Mouse (Mus musculus): ENCODE data around the gene Gm11034. TPM values are rescaled to one million over a fixed set of nuclear protein-coding genes. Genes with fewer than 3 reads are reported as not detected.
A peak's percentile ranks its signal among the peaks of the same experiment; 100 is the strongest.

Gene Gm11034
- total RNA-seq, 2 experiments from 2014 or later, result not detected

DNA sequence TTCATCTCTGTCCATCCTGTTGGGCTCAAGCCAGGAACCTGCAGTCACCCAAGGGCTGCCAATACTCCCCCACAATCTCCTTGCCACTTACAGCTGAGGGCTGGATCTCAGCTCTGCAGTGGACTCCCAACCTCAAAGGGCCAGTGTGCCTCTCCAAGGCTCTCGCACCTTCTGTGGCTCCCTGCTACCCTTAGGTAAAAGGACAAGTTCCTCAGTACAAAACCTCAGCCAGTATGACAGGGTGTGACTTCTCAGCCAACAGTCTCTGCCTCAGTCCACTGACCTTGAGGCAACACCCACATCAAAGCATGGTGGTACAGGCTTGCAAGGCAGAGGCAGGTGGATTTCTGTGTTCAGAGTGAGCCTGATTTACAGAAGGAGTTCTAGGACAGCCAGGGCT, 1.6 kb downstream of the Gm11034 start:
- DNase-seq (ENCODE audit: low spot score in 2 of 2), result no peak

DNA sequence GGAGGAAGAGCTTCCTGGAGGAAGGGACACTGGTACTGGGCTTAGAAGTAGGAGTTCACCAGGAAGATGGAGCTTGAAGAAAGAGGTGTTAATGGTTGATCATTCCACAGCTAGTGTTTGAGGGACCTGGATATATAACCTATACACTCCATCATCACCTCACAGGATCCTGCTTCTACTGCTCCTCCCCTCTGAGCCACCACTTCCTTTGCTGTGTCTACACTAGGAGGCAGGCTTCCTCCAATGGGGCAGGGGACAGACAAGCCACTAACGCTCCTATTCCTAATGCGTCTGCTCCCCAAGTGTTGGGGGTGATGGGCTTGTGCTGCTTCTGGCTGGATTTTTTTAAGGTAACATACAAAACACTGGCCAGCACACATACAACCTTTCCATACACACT, 2.7 kb downstream of the Gm11034 start:
- DNase-seq (ENCODE audit: low spot score in 2 of 2), result no peak

DNA sequence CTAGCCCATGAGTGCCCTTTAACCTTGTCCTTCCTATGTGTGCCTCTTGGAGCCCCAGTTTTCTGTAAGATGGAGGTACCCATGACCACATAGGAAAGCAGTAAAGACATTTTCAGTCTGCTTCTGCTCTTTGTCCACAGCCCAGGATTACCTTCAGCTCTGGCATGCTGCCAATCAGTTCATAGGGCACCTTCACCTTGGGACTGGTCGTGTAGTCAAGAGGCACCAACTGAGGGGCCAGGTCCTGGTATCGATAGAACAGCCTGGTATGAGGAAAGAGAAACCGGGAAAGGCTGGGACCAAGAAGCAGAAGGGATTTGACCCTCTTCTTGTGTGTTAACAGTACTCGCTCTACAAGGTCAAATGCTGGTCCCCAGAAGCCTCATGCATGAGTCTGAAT, 3.2 kb downstream of the Gm11034 start:
- DNase-seq (ENCODE audit: low spot score in 2 of 2), result no peak

DNA sequence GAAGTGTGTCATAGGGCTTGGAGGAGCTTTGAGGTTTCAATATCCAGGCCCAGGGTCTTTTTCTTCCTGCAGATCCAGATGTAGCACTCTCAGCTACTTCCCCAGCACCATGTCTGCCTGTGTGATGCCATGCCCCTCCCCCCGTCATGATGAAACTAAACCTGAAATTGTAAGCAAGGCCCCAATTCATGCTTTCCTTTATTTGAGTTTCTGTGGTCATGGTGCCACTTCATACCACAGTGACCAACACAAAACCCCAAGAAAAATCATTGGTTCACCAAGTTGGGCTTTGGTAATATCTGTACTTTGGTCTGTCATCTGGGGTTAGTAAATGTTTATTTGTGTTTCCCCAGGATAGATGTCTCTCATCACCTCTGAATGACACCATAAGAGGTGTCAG, 4.9 kb downstream of the Gm11034 start:
- DNase-seq (ENCODE audit: low spot score in 2 of 2), result no peak

DNA sequence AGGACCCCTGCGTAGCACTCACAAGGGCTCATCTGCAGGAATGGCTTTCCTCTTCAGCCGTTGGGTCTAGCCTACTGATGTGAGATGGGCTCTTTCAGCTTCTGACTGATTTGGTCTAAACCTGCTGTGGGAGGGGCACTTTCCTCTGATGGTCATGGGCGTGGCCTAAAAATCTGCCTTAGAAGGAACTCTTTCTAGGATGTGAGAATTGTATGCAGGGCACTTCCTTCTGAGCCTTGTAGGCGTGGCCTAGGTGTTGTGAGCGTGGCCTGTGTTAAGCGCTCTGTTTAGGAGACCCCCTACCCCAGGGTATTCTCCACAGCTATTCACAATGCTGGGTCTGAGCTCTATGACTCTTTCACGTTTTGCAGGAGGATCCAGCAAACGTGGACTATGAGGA, 15.4 kb downstream of the Gm11034 start:
- no peak for DNase-seq (ENCODE audit: low spot score in 2 of 2)

DNA sequence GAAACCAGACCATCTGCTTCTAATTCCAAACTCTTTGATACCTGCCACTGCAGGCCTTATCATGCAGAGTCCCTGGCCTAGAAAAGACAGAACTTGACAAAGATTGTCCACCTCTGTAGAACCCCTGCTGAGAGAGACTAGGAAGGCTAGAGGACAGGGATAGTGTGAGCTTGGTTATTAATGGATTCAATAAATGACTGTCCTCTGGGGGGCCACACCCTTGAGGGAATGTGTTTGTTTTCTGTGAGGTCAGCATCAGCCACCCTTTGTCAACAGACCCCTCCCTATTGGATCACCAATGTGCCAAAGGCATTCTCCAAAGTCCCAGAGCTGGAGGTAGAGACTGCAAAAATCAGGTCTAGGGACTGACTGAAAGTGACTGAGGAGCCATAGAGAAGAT, 21.4 kb downstream of the Gm11034 start:
- no peak for DNase-seq (ENCODE audit: low spot score in 2 of 2)

DNA sequence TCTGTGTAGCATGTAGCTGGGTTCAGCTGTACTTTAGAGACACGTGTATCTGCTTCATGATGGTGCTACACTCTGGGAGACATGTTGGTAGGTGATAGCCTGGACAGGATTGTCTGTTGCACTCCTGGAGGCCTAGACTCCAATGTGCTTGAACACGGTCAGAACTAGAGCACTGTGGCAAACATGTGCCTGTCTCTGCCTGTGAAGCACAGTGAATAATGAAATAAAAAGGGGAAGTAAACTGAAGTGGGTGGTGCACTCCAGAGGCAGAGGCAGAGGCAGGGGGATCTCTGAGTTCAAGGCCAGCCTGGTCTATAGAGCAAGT, 23.3 kb downstream of the Gm11034 start:
- no peak for DNase-seq (ENCODE audit: low spot score in 2 of 2)

DNA sequence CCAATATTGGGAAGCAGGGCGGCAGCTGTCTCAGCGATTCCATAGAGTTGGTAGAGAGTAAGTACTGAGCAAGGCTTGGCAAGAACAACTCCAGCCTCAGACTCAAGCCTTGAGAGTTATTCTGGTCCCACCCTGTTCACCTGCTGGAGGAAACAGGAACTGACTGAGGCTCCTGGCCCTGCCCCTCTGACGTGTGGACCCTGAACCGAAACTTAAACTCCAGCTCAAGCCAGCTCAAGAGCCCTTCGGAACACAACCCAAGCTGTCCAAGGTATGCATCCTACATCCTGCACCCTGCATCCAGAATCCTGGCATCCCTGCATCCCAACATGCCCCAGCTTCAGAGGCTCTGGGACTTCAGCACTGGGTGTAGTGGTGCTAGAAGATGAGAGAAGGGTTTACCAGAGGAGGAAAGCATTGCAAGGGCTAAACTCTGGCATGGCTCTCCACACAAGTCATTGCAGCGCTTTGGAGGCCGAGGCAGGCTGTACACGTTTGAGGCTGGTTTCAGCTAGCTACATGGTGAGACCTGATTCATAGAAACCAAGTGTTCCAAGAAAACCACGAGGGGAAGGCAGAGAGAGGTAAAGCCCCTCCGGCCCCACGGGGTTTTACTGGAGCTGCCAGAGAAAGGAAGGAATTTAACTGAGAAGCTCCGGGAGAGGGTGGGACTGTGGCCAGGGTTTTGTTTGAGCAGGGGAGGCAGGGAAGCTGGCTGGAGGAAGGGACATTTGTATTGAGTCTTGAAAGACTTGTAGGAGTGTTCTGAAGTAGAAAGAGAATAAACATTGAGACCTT, 23.8 kb downstream of the Gm11034 start, which contains the start of gene Hsh2d:
Gene Hsh2d, plus strand, starts transcription at position 222 of the 798 bp plus-strand sequence.
- DNase-seq (ENCODE audit: low spot score in 2 of 2), result no peak

DNA sequence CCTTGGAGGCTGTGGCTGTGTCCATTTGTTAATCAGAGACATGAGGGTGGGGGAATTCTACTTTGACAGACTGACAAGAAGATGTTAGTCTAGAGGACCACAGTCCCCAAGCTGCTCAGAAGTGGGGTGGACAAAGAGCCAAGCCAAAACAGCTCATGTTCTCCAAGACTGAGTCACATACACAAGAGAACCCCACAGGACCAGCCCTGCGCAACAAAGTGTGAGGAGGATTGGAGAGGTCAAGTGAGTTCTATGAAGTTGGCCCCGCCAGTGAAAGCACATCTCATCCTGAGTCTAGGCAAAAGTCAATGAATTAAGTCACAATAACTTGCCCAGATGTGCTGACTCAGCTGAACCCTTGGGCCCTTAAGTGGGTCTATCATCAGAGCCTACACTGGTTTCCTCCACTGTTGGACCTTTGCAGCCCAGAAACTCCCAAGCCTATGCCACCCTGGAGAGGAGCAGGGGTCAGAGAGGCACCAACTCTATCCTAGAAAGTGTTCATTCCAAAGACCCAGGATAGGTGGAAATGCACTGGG, 25.6 kb downstream of the Gm11034 start:
- no peak for DNase-seq (ENCODE audit: low spot score in 2 of 2)

DNA sequence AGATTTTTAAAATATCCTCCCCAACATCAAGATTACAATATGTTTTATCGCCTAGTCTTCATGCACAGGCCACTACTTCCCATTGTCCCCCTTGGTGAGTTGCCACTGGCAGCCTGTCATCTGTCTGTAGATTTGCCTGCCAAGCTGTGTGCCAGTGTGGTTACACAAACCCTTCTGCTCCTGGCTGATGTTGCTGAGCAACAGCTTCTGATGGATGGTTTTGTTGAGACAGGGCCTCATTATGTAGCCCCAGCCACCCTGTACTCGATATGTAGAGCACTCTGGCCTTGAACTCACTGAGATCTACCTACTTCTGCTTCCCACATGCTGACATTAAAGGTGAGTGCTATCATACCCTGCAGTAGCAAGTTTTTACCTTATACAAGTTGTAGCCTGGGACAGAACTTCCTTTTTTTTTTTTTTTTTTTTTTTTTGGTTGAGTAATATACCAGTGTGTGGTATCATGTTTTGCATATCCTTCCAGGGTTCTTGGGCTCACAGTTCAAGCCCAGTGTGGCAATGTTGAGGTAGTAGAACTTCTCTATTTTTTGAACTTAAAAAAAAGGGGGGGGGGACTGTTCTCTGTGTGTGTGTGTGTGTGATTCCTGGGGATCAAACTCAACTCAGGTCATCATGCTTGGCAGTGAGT, 29.8 kb downstream of the Gm11034 start:
- peak; percentile 41 to 65 for DNase-seq (ENCODE audit: low spot score in 2 of 2)

DNA sequence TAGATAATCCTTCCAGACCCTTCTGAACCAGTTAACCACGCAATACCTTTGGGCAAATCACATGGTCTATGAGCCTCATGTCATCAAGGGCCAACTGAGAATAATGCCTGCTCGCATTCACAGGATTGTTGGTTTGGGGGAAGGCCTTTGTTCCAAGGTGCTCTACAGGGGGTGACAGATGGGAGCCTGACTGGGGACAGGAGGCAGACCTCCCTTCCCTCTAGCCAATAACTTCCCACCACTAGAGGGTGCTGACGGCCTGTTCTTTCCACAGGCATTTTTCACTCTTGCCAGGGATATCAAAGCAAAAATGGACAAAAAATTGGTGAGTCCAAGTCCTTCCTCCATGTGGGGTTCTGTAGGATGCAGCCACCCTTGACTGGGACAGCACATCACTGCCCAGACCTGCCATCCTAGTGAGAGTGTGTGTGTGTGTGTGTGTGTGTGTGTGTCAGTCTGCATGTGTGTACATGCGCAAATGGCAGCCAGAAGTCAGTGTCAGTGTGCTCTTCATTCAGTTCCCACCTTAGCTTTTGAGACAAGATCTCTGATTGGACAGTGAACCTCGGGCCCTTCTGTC, 36.0 kb downstream of the Gm11034 start:
- peak; percentile 83 to 85 for DNase-seq (ENCODE audit: low spot score in 2 of 2)

DNA sequence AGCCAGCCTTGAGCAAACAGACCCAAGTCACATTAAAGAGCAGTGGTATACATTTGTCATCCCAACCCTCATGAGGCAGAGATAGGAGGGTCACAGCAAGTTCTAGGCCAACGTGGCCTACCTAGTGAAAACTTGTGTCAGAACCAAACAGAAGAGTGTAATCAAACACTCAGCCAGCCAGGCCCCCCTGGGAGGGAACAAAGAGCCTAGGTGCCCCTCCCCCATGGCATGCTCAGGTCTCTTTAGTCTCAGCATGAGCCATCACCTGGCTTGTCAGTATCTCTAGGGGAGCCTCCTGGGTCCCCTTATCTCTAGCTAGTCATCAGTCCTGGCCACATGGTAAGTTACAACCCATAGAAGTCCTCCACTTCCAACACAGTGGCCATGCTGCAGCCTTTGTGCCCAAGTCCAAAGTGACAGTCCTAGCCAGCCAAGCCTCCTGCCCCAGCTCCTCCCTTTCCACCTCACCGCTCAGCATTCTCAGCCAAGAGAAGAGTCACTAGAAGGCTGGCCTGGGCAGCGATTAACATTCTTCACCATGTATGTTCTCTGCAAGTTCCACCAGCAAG, 43.7 kb downstream of the Gm11034 start:
- DNase-seq (ENCODE audit: low spot score in 2 of 2), result no peak

DNA sequence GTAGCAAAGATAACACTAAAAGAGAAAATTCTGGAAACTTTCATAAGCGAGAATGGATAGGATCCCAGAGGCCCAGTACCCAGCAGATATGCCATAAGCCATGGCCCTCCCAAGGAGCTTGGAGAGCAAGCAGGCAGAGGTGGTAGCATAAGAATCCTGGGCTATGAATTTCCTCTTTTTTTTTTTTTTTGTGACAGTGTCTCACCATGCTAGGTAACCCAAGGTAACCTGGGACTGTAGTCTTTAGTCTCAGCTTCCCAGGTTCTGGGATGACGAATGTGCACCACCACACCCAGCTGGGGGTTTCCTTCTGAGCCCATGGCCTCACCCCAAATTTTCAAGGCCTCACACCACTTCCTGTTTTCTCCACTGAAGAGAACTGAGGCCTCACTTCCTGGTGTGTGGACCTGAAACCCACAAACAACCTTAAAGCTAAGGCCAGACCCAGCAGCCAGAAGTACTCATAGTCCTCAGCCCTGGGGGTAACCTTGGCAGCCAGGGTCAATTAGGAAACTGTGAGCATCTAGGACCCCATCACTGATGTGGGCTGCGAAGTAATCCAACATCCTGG, 44.3 kb downstream of the Gm11034 start:
- DNase-seq (ENCODE audit: low spot score in 2 of 2), result no peak

Other genes starting within 250 kb of the Gm11034 start
- not detected for gene Cyp4f18, start 204.0 kb downstream of the Gm11034 start, total RNA-seq (2021)
- not detected for gene Olfr372, start 172.4 kb downstream of the Gm11034 start, total RNA-seq (2021)
- not detected for gene Olfr373, start 130.5 kb downstream of the Gm11034 start, total RNA-seq (2021)
- not detected for gene Olfr374, start 106.6 kb downstream of the Gm11034 start, total RNA-seq (2021)
- gene Tpm4, start 78.7 kb downstream of the Gm11034 start, total RNA-seq (2021), result 10 to 100 TPM; 38.0 to 42.4 TPM
- 10 to 100 TPM; 37.8 to 43.1 TPM for gene Rab8a, start 52.4 kb downstream of the Gm11034 start, total RNA-seq (2021)
- gene Hsh2d, start 24.0 kb downstream of the Gm11034 start, total RNA-seq (2021), result not detected
- not detected for gene Cib3, start 799 bp downstream of the Gm11034 start, total RNA-seq (2021)
- 10 to 100 TPM; 52.2 to 56.5 TPM for gene Fam32a, start 6.1 kb upstream of the Gm11034 start, total RNA-seq (2021)
- 100 to 1,000 TPM in 1 of 2 experiments, 10 to 100 TPM in 1; 98.9 to 106 TPM for gene Ap1m1, start 26.4 kb upstream of the Gm11034 start, total RNA-seq (2021)
- gene Gm10282, start 91.6 kb upstream of the Gm11034 start, total RNA-seq (2021), result 10 to 100 TPM in 1 of 2 experiments, 1 to 10 TPM in 1; 9.7 to 10.6 TPM
- gene Klf2, start 105.4 kb upstream of the Gm11034 start, total RNA-seq (2021), result 10 to 100 TPM; 20.2 to 22.0 TPM
- 10 to 100 TPM; 69.7 to 72.4 TPM for gene Eps15l1, start 207.8 kb upstream of the Gm11034 start, total RNA-seq (2021)
- 1 to 10 TPM in 1 of 2 experiments, under 1 TPM in 1; 0.78 to 1.5 TPM for gene Calr3, start 230.2 kb upstream of the Gm11034 start, total RNA-seq (2021)
- 10 to 100 TPM; 10.7 to 13.2 TPM for gene 1700030K09Rik, start 230.2 kb upstream of the Gm11034 start, total RNA-seq (2021)

Measured in layer of hippocampus, postnatal 14 days (tissue).